In genomic region chr4:138379091-138379840, GRCm38 (mm10) we compare ENCODE assay signal across 9 mouse cellular contexts. TPM values are rescaled to one million over a fixed set of nuclear protein-coding genes. Genes with fewer than 3 reads are reported as not detected.
DNase-seq lines count a peak whose midpoint lies in the region; ATAC-seq and TF ChIP-seq lines count a peak whose summit lies in the region.
"Had no signal": no experiment of that assay in that cellular context is flagged by ENCODE, and none has a peak within 500 bp of the region (broad histone marks: within the 10 kb centered on the region; RNA-seq: fewer than 3 reads in every experiment).

No protein-coding gene starts in this region.

- peaks cover 7% of the 10 kb centered on the region; the same call in 1 of the 2 replicates for H3K27me3 ChIP-seq in E14TG2a.4 (ENCODE audit: insufficient read depth, low read length)
- H3K27me3 ChIP-seq in lung, embryonic 15.5 days = 0 out of 2 replicates have a peak, but pooled peaks cover 9% of the 10 kb centered on the region

- H3K4me3 ChIP-seq in E14TG2a.4 (replicated peaks; ENCODE audit: low read length) = no peak overlapping the region
- no peak overlapping the region for H3K4me3 ChIP-seq in lung, embryonic 15.5 days
- H3K4me3 ChIP-seq: heart, embryonic 13.5 days had no signal

- ATAC-seq in granulocyte monocyte progenitor cell, adult 5-6 weeks (replicated peaks; ENCODE audit: poor library complexity, severe bottlenecking) = peak; percentile 92
- ATAC-seq in lung, embryonic 15.5 days (ENCODE audit: borderline replicate concordance, extremely low read depth, low FRiP score, low TSS enrichment) = peak; percentile 59; the same call in 1 of the 2 replicates

- no peaks in the 10 kb centered on the region for H3K36me3 ChIP-seq in E14TG2a.4 (ENCODE audit: insufficient read depth, low read length)
- no peaks in the 10 kb centered on the region for H3K36me3 ChIP-seq in lung, embryonic 15.5 days
- H3K36me3 ChIP-seq: heart, embryonic 13.5 days had no signal

- H3K9me3 ChIP-seq in E14TG2a.4 (ENCODE audit: low read length) = no peaks in the 10 kb centered on the region
- H3K9me3 ChIP-seq in lung, embryonic 15.5 days = no peaks in the 10 kb centered on the region; the same call in 1 of the 2 replicates

- no peak overlapping the region for H3K4me2 ChIP-seq in lung, embryonic 15.5 days
- H3K4me2 ChIP-seq: heart, embryonic 13.5 days had no signal

- peak; percentile 41 for TF ChIP-seq CTCF in E14TG2a.4 (conservative IDR thresholded peaks at IDR 0.05; ENCODE audit: low read length)

- DNase-seq in adrenal gland, adult (ENCODE audit: inconsistent age in 2 of 2, low spot score in 1 of 2) = peak; percentile 84 to 92
- DNase-seq in embryo, embryonic 10.5 days (ENCODE audit: low spot score) = peak; percentile 79
- DNase-seq in kidney, postnatal 25 days = peak; percentile 88 to 89
- DNase-seq in ovary, postnatal 36 days (ENCODE audit: low spot score) = peak; percentile 71
- DNase-seq in thymus, postnatal 0 days (ENCODE audit: low spot score) = no peak

- no peak overlapping the region for H3K27ac ChIP-seq in lung, embryonic 15.5 days
- H3K27ac ChIP-seq: heart, embryonic 13.5 days had no signal

- peaks cover 33% of the 10 kb centered on the region for H3K4me1 ChIP-seq in E14TG2a.4 (replicated peaks; ENCODE audit: low read depth, low read length)
- no peaks in the 10 kb centered on the region for H3K4me1 ChIP-seq in lung, embryonic 15.5 days
- H3K4me1 ChIP-seq: heart, embryonic 13.5 days had no signal

- no peak overlapping the region for H3K9ac ChIP-seq in lung, embryonic 15.5 days
- H3K9ac ChIP-seq: heart, embryonic 13.5 days had no signal

- WGBS in lung, embryonic 15.5 days = 47% methylated on average over 14 of the region's 14 CpGs

RNA-seq across cellular contexts. Expression of gene Cda, which starts 11.5 kb away (rescaled TPM):
- total RNA-seq in granulocyte monocyte progenitor cell, adult 5-6 weeks (2014; fragmentation: Nextera tagmentation) = not detected in 2 replicates
- total RNA-seq in granulocyte monocyte progenitor cell, adult 5-6 weeks (2017) = not detected in 2 replicates
- 21.7 and 22.9 TPM in 2 replicates for polyA plus RNA-seq in lung, embryonic 15.5 days (2015; fragmentation: Nextera tagmentation; extraction: Ambion mirVana)
- polyA plus RNA-seq in thymus, postnatal 0 days (2015; fragmentation: Nextera tagmentation; extraction: Ambion mirVana) = 0.36 and 0.55 TPM in 2 replicates

RNA-seq across cellular contexts. Expression of gene Fam43b, which starts 17.1 kb away (rescaled TPM):
- total RNA-seq in granulocyte monocyte progenitor cell, adult 5-6 weeks (2014; fragmentation: Nextera tagmentation) = not detected in 2 replicates
- not detected in 2 replicates for total RNA-seq in granulocyte monocyte progenitor cell, adult 5-6 weeks (2017)
- polyA plus RNA-seq in lung, embryonic 15.5 days (2015; fragmentation: Nextera tagmentation; extraction: Ambion mirVana) = not detected in 2 replicates
- 0.14 and 0.26 TPM in 2 replicates for polyA plus RNA-seq in thymus, postnatal 0 days (2015; fragmentation: Nextera tagmentation; extraction: Ambion mirVana)
- polyA plus RNA-seq: heart, embryonic 13.5 days had no signal

RNA-seq across cellular contexts. Expression of gene Pink1, which starts 53.2 kb away (rescaled TPM):
- 30.2 and 30.9 TPM in 2 replicates for total RNA-seq in granulocyte monocyte progenitor cell, adult 5-6 weeks (2014; fragmentation: Nextera tagmentation)
- 29.9 and 40.8 TPM in 2 replicates for total RNA-seq in granulocyte monocyte progenitor cell, adult 5-6 weeks (2017)
- 46.0 and 47.0 TPM in 2 replicates for polyA plus RNA-seq in lung, embryonic 15.5 days (2015; fragmentation: Nextera tagmentation; extraction: Ambion mirVana)
- polyA plus RNA-seq in thymus, postnatal 0 days (2015; fragmentation: Nextera tagmentation; extraction: Ambion mirVana) = 74.3 and 98.4 TPM in 2 replicates

RNA-seq across cellular contexts. Expression of gene Mul1, which starts 55.2 kb away (rescaled TPM):
- 7.4 and 10.1 TPM in 2 replicates for total RNA-seq in granulocyte monocyte progenitor cell, adult 5-6 weeks (2014; fragmentation: Nextera tagmentation)
- 7.6 and 8.7 TPM in 2 replicates for total RNA-seq in granulocyte monocyte progenitor cell, adult 5-6 weeks (2017)
- polyA plus RNA-seq in lung, embryonic 15.5 days (2015; fragmentation: Nextera tagmentation; extraction: Ambion mirVana) = 17.6 and 18.3 TPM in 2 replicates
- 13.7 and 17.7 TPM in 2 replicates for polyA plus RNA-seq in thymus, postnatal 0 days (2015; fragmentation: Nextera tagmentation; extraction: Ambion mirVana)

Comparison
In these comparisons a context has a peak if more than half of its experiments do, and no peak if none do; other contexts are left out.
1. RNA of gene Cda, which starts 11.5 kb away (polyA plus RNA-seq): 21.7 to 22.9 TPM in lung, embryonic 15.5 days; 0.36 to 0.55 TPM in thymus, postnatal 0 days; every median in the first group is over 10 times any median in the second.